Mouse (Mus musculus): ENCODE data around the gene Slain2.
"Not testable (repeated sequence)": the region's sequence is repeated elsewhere in the genome, so short reads cannot be mapped to it uniquely, and the experiment has no call there.

Gene Slain2

GRCm38 (mm10) chr5:73012884-73013610 lies 98.9 kb downstream of the Slain2 start:
- not testable (repeated sequence) for DNase-seq (ENCODE audit: low spot score)

DNA sequence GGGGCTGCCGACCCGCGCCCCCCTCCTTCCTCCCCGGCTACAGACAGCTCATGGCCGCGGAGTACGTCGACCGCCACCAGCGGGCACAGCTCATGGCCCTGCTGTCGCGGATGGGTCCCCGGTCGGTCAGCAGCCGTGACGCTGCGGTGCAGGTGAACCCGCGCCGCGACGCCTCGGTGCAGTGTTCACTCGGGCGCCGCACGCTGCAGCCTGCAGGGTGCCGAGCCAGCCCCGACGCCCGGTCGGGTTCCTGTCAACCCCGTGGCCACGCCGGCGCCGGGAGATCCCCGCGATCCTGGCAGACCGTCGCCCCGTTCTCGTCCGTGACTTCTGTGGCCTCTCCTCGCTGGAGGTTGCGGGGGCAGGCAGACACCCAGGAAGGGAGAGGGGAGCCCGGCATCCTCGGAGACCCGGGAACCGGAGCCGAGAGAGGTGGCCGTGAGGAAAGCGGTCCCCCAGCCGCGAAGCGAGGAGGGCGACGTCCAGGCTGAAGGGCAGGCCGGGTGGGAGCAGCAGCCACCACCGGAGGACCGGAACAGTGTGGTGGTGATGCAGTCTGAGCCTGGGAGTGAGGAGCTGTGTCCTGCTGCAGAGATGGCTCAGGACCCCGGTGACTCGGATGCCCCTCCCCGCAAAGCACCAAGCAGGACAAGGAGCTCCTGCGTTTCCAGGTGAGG lies 99.6 kb downstream of the Slain2 start:
- not testable (repeated sequence) for DNase-seq (ENCODE audit: low spot score)

- DNase-seq (ENCODE audit: low spot score) = no peak
Observed at GRCm38 (mm10) chr5:73014745-73015144, 100.6 kb downstream of the Slain2 start.

DNA sequence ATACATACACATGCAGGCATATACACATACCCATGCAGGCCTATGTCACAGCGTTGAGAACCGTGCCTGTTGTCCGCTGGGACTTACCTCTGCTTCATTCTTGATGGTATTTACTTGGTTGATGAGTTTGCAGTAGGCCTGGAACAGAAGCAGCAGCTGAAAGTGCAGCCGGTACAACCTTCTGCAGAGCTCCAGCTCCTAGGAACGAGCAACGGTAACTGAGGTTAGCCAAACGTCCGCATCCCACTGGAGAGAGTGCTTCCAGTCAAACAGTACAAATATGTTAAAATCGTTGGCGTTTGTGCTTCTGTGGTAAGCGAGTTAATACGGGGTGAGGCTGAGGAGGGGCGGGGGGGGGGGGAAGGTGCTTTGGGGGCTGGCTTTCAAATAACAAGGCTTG lies 109.7 kb downstream of the Slain2 start:
- DNase-seq (ENCODE audit: low spot score) = no peak
